Mouse (Mus musculus): ENCODE data around the gene Zfp90. TPM values are rescaled to one million over a fixed set of nuclear protein-coding genes. Genes with fewer than 3 reads are reported as not detected.

Zfp90 gene
- polyA plus RNA-seq, 1 experiment from 2014 or later = 44.4 TPM

- Histone ChIP-seq H3K4me1 (replicated peaks) (no peaks in the 10 kb centered on the region), H3K27me3 (no peaks in the 10 kb centered on the region), H3K9ac (replicated peaks) (no peak overlapping the region), H3K9me3 (no peaks in the 10 kb centered on the region), H3K4me2 (replicated peaks) (no peak overlapping the region), H3K27ac (no peak overlapping the region), H3K4me3 (replicated peaks) (no peak overlapping the region), H3K36me3 (no peaks in the 10 kb centered on the region)
- 88% methylated on average over 3 of the region's 3 CpGs for whole genome bisulfite sequencing
- ATAC-seq = no peak
Measured at GRCm38 (mm10) chr8:106440146-106440545, 25.0 kb downstream of the Zfp90 start.

GRCm38 (mm10) chr8:106442740-106443139 is 27.6 kb downstream of the Zfp90 start:
- Histone ChIP-seq H3K4me2 (replicated peaks) (no peak overlapping the region), H3K27me3 (no peaks in the 10 kb centered on the region), H3K4me3 (replicated peaks) (no peak overlapping the region), H3K9ac (replicated peaks) (no peak overlapping the region), H3K36me3 (no peaks in the 10 kb centered on the region), H3K4me1 (replicated peaks) (no peaks in the 10 kb centered on the region), H3K9me3 (no peaks in the 10 kb centered on the region), H3K27ac (no peak overlapping the region)
- no peak for ATAC-seq
- 88% methylated on average over 1 of the region's 1 CpGs for WGBS

DNA sequence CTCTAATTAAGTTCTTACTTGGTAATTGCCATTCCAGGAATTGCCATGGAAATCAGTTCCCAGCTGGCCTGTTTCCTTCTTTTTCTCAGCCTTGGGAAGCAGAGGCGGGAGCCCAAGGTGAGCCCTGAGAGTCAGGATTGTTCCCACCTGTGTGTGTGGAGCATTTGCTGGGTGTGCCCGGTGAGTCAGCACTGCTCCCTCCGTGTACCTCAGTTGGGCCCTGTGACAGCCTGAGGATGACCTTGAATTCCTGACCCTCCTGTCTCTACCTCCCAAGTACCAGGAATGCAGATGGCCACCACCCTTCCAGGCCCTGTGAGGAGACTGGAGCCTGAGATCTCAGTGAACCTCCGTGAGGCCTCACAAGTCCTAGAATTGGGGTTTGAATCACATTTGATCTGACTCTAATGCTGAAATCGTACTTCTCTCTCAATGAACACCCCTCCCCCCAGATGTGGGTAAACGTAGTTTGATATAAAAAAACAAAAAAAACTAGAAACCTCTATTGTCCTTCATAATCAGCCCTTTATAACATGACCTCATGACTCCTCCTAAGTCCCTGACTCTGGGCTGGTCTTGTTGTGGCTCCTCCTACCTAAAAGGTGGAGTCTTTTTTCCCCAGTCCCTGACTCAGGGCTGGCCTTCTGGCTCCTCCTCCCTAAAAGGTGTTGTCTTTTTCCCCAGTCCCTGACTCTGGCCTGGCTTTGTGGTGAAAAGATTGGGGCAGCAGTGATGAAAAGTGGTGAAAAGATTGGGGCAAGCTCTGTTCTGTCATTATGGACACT is 36.4 kb downstream of the Zfp90 start:
- H3K4me1 ChIP-seq (replicated peaks) = no peaks in the 10 kb centered on the region
- no peak overlapping the region for H3K27ac ChIP-seq
- no peak overlapping the region for H3K9ac ChIP-seq (replicated peaks)
- no peak overlapping the region for H3K4me3 ChIP-seq (replicated peaks)
- H3K4me2 ChIP-seq (replicated peaks) = no peak overlapping the region
- no peaks in the 10 kb centered on the region for H3K27me3 ChIP-seq
- no peak for ATAC-seq
- WGBS = 76% methylated on average over 6 of the region's 6 CpGs
- no peaks in the 10 kb centered on the region for H3K9me3 ChIP-seq
- H3K36me3 ChIP-seq = no peaks in the 10 kb centered on the region

DNA sequence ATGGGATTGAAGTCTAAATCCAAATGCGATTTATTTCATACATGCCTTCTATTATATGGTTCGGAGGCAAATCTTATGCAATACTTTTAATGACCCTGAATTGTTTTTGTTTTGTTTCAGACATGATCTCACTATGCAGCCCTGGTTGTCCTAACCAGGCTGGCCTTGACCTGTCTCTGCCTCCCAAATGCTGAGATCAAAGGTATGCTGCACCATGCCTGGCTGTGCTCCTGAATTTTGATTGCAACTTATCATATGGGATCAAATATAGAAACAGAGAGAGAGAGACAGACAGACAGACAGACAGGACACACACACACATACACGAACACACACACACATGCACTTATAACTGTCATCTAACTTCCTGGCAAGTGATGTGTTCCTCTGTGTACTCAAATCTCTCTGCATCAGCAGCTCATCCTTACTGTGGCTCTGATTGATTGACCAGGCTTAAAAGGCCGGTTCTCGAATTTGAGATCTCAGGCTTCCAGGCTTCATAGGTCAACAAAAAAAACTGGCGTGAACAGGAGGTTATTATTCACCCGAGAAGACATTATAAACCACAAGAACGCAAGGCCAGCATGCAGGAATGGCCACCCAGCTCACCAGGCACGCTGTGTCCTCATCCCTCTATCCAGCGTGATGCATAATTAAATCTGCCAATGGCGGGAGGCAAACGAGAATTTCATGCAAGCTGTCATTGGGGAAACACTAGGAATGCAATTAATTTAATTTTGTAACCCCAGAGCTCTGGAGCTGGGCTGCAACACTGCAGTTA is 37.8 kb downstream of the Zfp90 start:
- Histone ChIP-seq H3K27ac (no peak overlapping the region), H3K4me2 (replicated peaks) (no peak overlapping the region), H3K4me1 (replicated peaks) (no peaks in the 10 kb centered on the region), H3K9me3 (no peaks in the 10 kb centered on the region), H3K36me3 (no peaks in the 10 kb centered on the region), H3K27me3 (no peaks in the 10 kb centered on the region), H3K9ac (replicated peaks) (no peak overlapping the region), H3K4me3 (replicated peaks) (no peak overlapping the region)
- 71% methylated on average over 12 of the region's 12 CpGs for WGBS
- ATAC-seq = no peak

DNA sequence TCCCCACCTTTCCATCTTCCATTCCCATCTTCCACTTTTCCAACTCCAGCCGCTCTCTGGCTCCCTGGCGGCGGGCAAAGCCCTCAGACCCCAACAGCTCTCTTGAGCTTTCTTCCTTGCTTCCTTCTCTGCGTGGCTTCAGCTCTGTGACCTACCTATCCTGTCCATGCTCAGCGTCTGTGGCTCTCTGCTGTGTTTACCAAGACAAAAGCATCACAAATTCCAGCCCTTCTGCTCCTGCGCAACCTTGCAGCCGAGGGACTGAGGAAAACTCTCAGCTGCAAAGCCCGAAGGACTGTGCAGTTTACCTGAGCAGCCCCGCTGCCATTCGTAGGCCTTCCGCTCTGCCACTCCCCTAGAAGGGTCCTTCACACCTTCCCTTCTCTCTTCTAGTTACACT is 38.9 kb downstream of the Zfp90 start:
- no peaks in the 10 kb centered on the region for H3K4me1 ChIP-seq (replicated peaks)
- H3K4me2 ChIP-seq (replicated peaks) = no peak overlapping the region
- 77% methylated on average over 11 of the region's 11 CpGs for WGBS
- no peaks in the 10 kb centered on the region for H3K36me3 ChIP-seq
- H3K27me3 ChIP-seq = no peaks in the 10 kb centered on the region
- H3K4me3 ChIP-seq (replicated peaks) = no peak overlapping the region
- no peak overlapping the region for H3K9ac ChIP-seq (replicated peaks)
- ATAC-seq = no peak
- H3K9me3 ChIP-seq = no peaks in the 10 kb centered on the region
- H3K27ac ChIP-seq = no peak overlapping the region

DNA sequence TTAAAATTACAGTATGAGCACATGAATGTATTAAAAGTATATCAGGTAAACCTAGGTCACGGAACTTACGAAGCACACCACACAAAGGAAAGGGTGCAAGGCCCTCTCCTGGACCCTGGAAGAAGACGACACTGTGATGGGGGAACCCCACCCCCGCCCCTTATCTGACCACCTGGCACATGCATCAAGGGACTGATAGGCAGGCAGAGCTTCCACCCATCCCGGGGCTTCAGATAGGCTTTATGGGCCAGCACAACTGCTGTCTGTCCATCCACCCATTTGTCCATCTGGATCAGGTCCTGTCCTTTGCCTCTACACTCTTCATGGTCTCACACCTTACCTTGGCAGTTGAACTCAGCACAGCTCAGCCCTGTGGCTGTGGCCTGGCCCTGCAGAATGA is 47.0 kb downstream of the Zfp90 start:
- Histone ChIP-seq H3K4me1 (replicated peaks) (no peaks in the 10 kb centered on the region), H3K4me3 (replicated peaks) (no peak overlapping the region), H3K4me2 (replicated peaks) (no peak overlapping the region), H3K27me3 (no peaks in the 10 kb centered on the region), H3K9me3 (no peaks in the 10 kb centered on the region), H3K27ac (no peak overlapping the region), H3K36me3 (no peaks in the 10 kb centered on the region), H3K9ac (replicated peaks) (no peak overlapping the region)
- 80% methylated on average over 5 of the region's 5 CpGs for WGBS
- no peak for ATAC-seq

DNA sequence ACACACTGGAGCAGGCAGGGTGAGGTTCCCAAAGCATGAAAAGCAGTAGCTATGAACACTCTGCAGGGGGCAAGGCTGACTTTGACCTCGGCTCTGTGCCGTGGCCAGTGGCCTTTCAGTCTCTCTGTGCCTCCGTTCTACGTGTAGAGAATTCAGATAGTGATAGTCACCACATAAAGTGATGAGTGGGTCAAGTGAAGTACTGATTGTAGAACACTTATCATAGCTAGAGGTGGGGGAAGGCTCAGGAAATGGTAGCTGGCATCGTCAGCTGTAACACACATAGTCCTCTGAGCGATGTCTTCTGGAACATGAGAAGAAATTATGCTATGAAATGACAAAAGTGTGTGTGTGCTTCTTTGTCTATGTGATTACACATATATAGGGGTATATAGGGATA is 48.7 kb downstream of the Zfp90 start:
- H3K36me3 ChIP-seq = no peaks in the 10 kb centered on the region
- WGBS = 82% methylated on average over 6 of the region's 6 CpGs
- no peaks in the 10 kb centered on the region for H3K27me3 ChIP-seq
- ATAC-seq = no peak
- no peak overlapping the region for H3K4me2 ChIP-seq (replicated peaks)
- H3K9ac ChIP-seq (replicated peaks) = no peak overlapping the region
- no peak overlapping the region for H3K4me3 ChIP-seq (replicated peaks)
- H3K27ac ChIP-seq = no peak overlapping the region
- H3K4me1 ChIP-seq (replicated peaks) = no peaks in the 10 kb centered on the region
- no peaks in the 10 kb centered on the region for H3K9me3 ChIP-seq

DNA sequence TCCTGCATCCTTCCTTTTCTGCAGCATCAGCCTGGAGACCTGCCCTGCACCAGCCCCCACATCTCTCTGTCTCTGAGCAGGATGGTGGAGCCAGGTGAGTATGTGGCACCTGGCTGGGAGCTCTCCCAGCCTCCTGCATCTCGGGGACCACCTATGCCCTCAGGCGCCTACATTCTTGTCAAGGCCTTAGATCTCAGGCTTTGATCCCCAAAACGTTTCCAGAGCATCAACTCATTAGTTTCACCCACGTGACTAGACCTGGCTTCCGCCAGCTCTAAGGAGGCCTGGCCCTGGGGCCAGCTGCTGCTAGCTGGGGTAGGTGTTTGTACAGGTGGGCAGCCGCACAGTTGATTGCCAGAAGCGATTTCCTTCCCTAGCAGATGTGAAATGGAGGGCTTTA is 54.4 kb downstream of the Zfp90 start:
- WGBS = 63% methylated on average over 7 of the region's 7 CpGs
- Histone ChIP-seq H3K9me3 (no peaks in the 10 kb centered on the region), H3K27me3 (0 out of 2 replicates have a peak, but pooled peaks cover 3% of the 10 kb centered on the region), H3K4me2 (replicated peaks) (no peak overlapping the region), H3K4me3 (replicated peaks) (no peak overlapping the region), H3K4me1 (replicated peaks) (no peaks in the 10 kb centered on the region), H3K9ac (replicated peaks) (no peak overlapping the region), H3K27ac (no peak overlapping the region), H3K36me3 (no peaks in the 10 kb centered on the region)
- ATAC-seq = no peak

DNA sequence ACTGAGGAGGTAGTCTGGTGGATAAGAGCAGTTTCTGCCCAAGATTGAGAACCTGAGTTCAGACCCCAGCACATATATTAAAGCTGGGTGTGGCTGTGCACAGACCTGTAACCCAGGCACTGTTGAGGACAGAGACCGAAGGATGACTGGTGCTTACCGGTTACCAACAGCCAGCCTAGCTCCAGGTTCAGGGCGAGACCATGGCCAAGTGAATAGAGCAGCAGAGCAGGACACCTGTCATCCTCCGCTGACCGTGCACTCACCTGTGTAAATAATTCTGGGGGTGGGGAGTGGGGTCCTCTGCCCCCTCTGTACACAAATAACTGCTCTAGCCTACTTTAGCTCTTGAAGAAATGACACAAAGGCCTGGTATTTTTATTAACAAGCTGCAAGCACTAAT is 58.9 kb downstream of the Zfp90 start:
- no peaks in the 10 kb centered on the region for H3K9me3 ChIP-seq
- no peaks in the 10 kb centered on the region for H3K4me1 ChIP-seq (replicated peaks)
- H3K27me3 ChIP-seq = 0 out of 2 replicates have a peak, but pooled peaks cover 3% of the 10 kb centered on the region
- no peak overlapping the region for H3K4me3 ChIP-seq (replicated peaks)
- no peak overlapping the region for H3K4me2 ChIP-seq (replicated peaks)
- H3K27ac ChIP-seq = no peak overlapping the region
- 93% methylated on average over 5 of the region's 5 CpGs for WGBS
- H3K9ac ChIP-seq (replicated peaks) = no peak overlapping the region
- no peaks in the 10 kb centered on the region for H3K36me3 ChIP-seq
- ATAC-seq = no peak

Other genes starting within 250 kb of the Zfp90 start
- 76.0 and 81.0 TPM in 2 replicates for gene Slc7a6, start 246.5 kb upstream of the Zfp90 start, polyA plus RNA-seq (2015; fragmentation: Nextera tagmentation; extraction: Ambion mirVana)
- gene Slc7a6os, start 204.4 kb upstream of the Zfp90 start, polyA plus RNA-seq (2015; fragmentation: Nextera tagmentation; extraction: Ambion mirVana) = 36.6 and 42.6 TPM in 2 replicates
- 57.8 and 62.6 TPM in 2 replicates for gene Prmt7, start 204.4 kb upstream of the Zfp90 start, polyA plus RNA-seq (2015; fragmentation: Nextera tagmentation; extraction: Ambion mirVana)
- 44.4 and 45.3 TPM in 2 replicates for gene Smpd3, start 77.3 kb upstream of the Zfp90 start, polyA plus RNA-seq (2015; fragmentation: Nextera tagmentation; extraction: Ambion mirVana)
- not detected in 2 replicates for gene 6030452D12Rik, start 85.2 kb downstream of the Zfp90 start, polyA plus RNA-seq (2015; fragmentation: Nextera tagmentation; extraction: Ambion mirVana)
- 0.28 and 0.46 TPM in 2 replicates for gene Cdh3, start 95.6 kb downstream of the Zfp90 start, polyA plus RNA-seq (2015; fragmentation: Nextera tagmentation; extraction: Ambion mirVana)
- gene Gm10073, start 158.1 kb downstream of the Zfp90 start, polyA plus RNA-seq (2015; fragmentation: Nextera tagmentation; extraction: Ambion mirVana) = 7.6 and 9.2 TPM in 2 replicates
- 3.3 and 4.0 TPM in 2 replicates for gene Cdh1, start 188.0 kb downstream of the Zfp90 start, polyA plus RNA-seq (2015; fragmentation: Nextera tagmentation; extraction: Ambion mirVana)